Mouse (Mus musculus) frontal cortex, postnatal 36 days (tissue): ENCODE measurements at regions not wholly inside any gene's neighbourhood (a gene's known extent, or its start where the extent isn't known, plus 50 kb on each side); places are given as distances from the start of the nearest gene placed in this dataset.

Experiments
- DNase-seq, 2 experiments: peaks; one replicate each; pipeline ENCODE4 v3.0.0; 2022; ENCODE audit warnings: low spot score in 2 of 2

GRCm38 (mm10) chr1:14513662-14514061 is 1579.5 kb downstream of the 4930444P10Rik start:
- DNase-seq, result no peak

- no peak for DNase-seq
Measured at GRCm38 (mm10) chr1:14512481-14513285, 1580.4 kb downstream of the 4930444P10Rik start.

- no peak for DNase-seq
Measured at GRCm38 (mm10) chr1:14506831-14507690, 1586.1 kb downstream of the 4930444P10Rik start.

- DNase-seq, result peak in 1 of 2 experiments; percentile 7
Measured at GRCm38 (mm10) chr1:14506201-14506830, 1586.8 kb downstream of the 4930444P10Rik start.

- no peak for DNase-seq
Measured at GRCm38 (mm10) chr1:14505741-14506140, 1587.4 kb downstream of the 4930444P10Rik start.

GRCm38 (mm10) chr1:14504767-14505343 is 1588.3 kb downstream of the 4930444P10Rik start:
- peak in 1 of 2 experiments; percentile 1 for DNase-seq

GRCm38 (mm10) chr1:14503881-14504742 is 1589.0 kb downstream of the 4930444P10Rik start:
- peak in 1 of 2 experiments; percentile 7 for DNase-seq

- DNase-seq, result no peak
Measured at GRCm38 (mm10) chr1:14503193-14503800, 1589.8 kb downstream of the 4930444P10Rik start.

- no peak for DNase-seq
Measured at GRCm38 (mm10) chr1:14499105-14499504, 1594.0 kb downstream of the 4930444P10Rik start.

- no peak for DNase-seq
Measured at GRCm38 (mm10) chr1:14490026-14490425, 1603.1 kb downstream of the 4930444P10Rik start.

GRCm38 (mm10) chr1:14487708-14488127 is 1605.4 kb downstream of the 4930444P10Rik start:
- no peak for DNase-seq

GRCm38 (mm10) chr1:14485746-14486145 is 1607.4 kb downstream of the 4930444P10Rik start:
- no peak for DNase-seq

- DNase-seq, result no peak
Measured at GRCm38 (mm10) chr1:14484121-14484916, 1608.8 kb downstream of the 4930444P10Rik start.

- DNase-seq, result no peak
Measured at GRCm38 (mm10) chr1:14472294-14472693, 1620.8 kb downstream of the 4930444P10Rik start.

GRCm38 (mm10) chr1:14471551-14471950 is 1621.6 kb downstream of the 4930444P10Rik start:
- no peak for DNase-seq

- no peak for DNase-seq
Measured at GRCm38 (mm10) chr1:14464788-14465482, 1628.2 kb downstream of the 4930444P10Rik start.

- DNase-seq, result no peak
Measured at GRCm38 (mm10) chr1:14462496-14462895, 1630.6 kb downstream of the 4930444P10Rik start.

- DNase-seq, result no peak
Measured at GRCm38 (mm10) chr1:14460811-14461210, 1632.3 kb downstream of the 4930444P10Rik start.

GRCm38 (mm10) chr1:14429326-14429725 is 1663.8 kb downstream of the 4930444P10Rik start:
- no peak for DNase-seq
